14 mouse cellular contexts compared by ENCODE assay signal in the genomic region with DNA sequence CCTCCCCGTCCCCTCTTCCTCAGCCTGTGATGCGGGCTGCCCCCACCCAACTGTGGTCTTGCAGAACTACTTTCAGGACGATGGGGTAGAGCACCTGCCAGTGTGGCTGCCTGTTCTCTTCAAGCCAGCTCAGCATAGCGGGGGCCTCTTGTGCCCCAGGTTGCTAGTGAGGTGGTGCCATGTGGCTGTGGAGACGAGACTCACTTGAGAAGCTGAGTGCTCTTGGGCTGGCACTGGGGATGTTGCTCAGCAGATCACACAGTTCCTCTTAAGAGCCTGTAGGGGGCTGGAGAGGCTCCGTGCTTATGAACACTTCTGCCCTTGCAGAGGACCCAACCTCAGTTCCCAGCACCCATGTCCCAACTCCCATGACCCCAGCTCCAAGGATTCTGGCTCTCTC. TPM values are rescaled to one million over a fixed set of nuclear protein-coding genes. Genes with fewer than 3 reads are reported as not detected.
DNase-seq lines count a peak whose midpoint lies in the region; ATAC-seq and TF ChIP-seq lines count a peak whose summit lies in the region.
"Had no signal": no experiment of that assay in that cellular context is flagged by ENCODE, and none has a peak within 500 bp of the region (broad histone marks: within the 10 kb centered on the region; RNA-seq: fewer than 3 reads in every experiment).

No protein-coding gene starts in this region.

- H3K9me3 ChIP-seq in hindbrain, postnatal 0 days (ENCODE audit: low read length): no peaks in the 10 kb centered on the region
- H3K9me3 ChIP-seq in hindbrain, embryonic 16.5 days (ENCODE audit: control insufficient read depth, low read length): no peaks in the 10 kb centered on the region
- no peaks in the 10 kb centered on the region for H3K9me3 ChIP-seq in lung, postnatal 0 days (ENCODE audit: low read length)
- H3K9me3 ChIP-seq in limb, embryonic 12.5 days: no peaks in the 10 kb centered on the region
- no peaks in the 10 kb centered on the region for H3K9me3 ChIP-seq in midbrain, postnatal 0 days (ENCODE audit: low read length)
- H3K9me3 ChIP-seq: embryonic facial prominence, embryonic 12.5 days; midbrain, embryonic 15.5 days had no signal

- H3K4me1 ChIP-seq in hindbrain, postnatal 0 days (ENCODE audit: insufficient read depth, low read length): no peaks in the 10 kb centered on the region
- H3K4me1 ChIP-seq in hindbrain, embryonic 16.5 days (ENCODE audit: control insufficient read depth, insufficient read depth, low read depth, low read length): no peaks in the 10 kb centered on the region
- H3K4me1 ChIP-seq in lung, postnatal 0 days (ENCODE audit: insufficient read depth, low read depth, low read length): no peaks in the 10 kb centered on the region
- peaks cover 24% of the 10 kb centered on the region for H3K4me1 ChIP-seq in limb, embryonic 12.5 days (replicated peaks)
- no peaks in the 10 kb centered on the region for H3K4me1 ChIP-seq in midbrain, postnatal 0 days (ENCODE audit: insufficient read depth, low read length)
- H3K4me1 ChIP-seq: midbrain, embryonic 15.5 days had no signal

- TF ChIP-seq EP300 in lung, postnatal 0 days (IDR thresholded peaks at IDR 0.05): no peak

- 86% methylated on average over 6 of the region's 6 CpGs for WGBS in hindbrain, postnatal 0 days
- WGBS in hindbrain, embryonic 16.5 days: 86% methylated on average over 6 of the region's 6 CpGs
- WGBS in lung, postnatal 0 days: 60% methylated on average over 6 of the region's 6 CpGs
- WGBS in limb, embryonic 12.5 days: 88% methylated on average over 6 of the region's 6 CpGs
- WGBS in midbrain, postnatal 0 days: 88% methylated on average over 6 of the region's 6 CpGs

- no peak overlapping the region for H3K9ac ChIP-seq in hindbrain, postnatal 0 days (replicated peaks; ENCODE audit: low read length)
- H3K9ac ChIP-seq in hindbrain, embryonic 16.5 days (ENCODE audit: low read depth, low read length): no peak overlapping the region
- H3K9ac ChIP-seq in lung, postnatal 0 days (replicated peaks; ENCODE audit: low read depth): no peak overlapping the region
- no peak overlapping the region for H3K9ac ChIP-seq in limb, embryonic 12.5 days (replicated peaks)
- no peak overlapping the region for H3K9ac ChIP-seq in midbrain, postnatal 0 days (replicated peaks; ENCODE audit: low read length, poor library complexity, severe bottlenecking)
- H3K9ac ChIP-seq: embryonic facial prominence, embryonic 12.5 days; midbrain, embryonic 15.5 days had no signal

- H3K27ac ChIP-seq in hindbrain, postnatal 0 days: no peak overlapping the region
- H3K27ac ChIP-seq in hindbrain, embryonic 16.5 days (ENCODE audit: low read depth, low read length): no peak overlapping the region
- no peak overlapping the region for H3K27ac ChIP-seq in lung, postnatal 0 days (ENCODE audit: low read length)
- H3K27ac ChIP-seq in limb, embryonic 12.5 days: peak overlapping the region; percentile 56
- H3K27ac ChIP-seq in midbrain, postnatal 0 days (ENCODE audit: low read depth, low read length): no peak overlapping the region
- H3K27ac ChIP-seq: embryonic facial prominence, embryonic 12.5 days; midbrain, embryonic 15.5 days had no signal

- no peak overlapping the region for H3K4me2 ChIP-seq in hindbrain, postnatal 0 days (ENCODE audit: low read depth, low read length)
- H3K4me2 ChIP-seq in hindbrain, embryonic 16.5 days (ENCODE audit: low read length): no peak overlapping the region
- H3K4me2 ChIP-seq in lung, postnatal 0 days (replicated peaks; ENCODE audit: low read depth, low read length): no peak overlapping the region
- no peak overlapping the region for H3K4me2 ChIP-seq in limb, embryonic 12.5 days
- no peak overlapping the region for H3K4me2 ChIP-seq in midbrain, postnatal 0 days (ENCODE audit: low read depth, low read length, poor library complexity, severe bottlenecking)
- H3K4me2 ChIP-seq: embryonic facial prominence, embryonic 12.5 days; heart, embryonic 11.5 days; midbrain, embryonic 15.5 days had no signal

- DNase-seq in hindbrain, postnatal 0 days (ENCODE audit: low spot score): no peak
- DNase-seq in lung, postnatal 0 days (ENCODE audit: low spot score): peak; percentile 27
- DNase-seq in lung, adult 18-20 months: no peak
- no peak for DNase-seq in B cell, adult 2 months
- DNase-seq in midbrain, postnatal 0 days (ENCODE audit: low spot score): no peak
- DNase-seq in frontal cortex, adult 2 months (ENCODE audit: extremely low spot score in 1 of 2, low spot score in 1 of 2): no peak
- DNase-seq: cerebellum, adult 18-20 months; layer of hippocampus, adult 9-11 months had no signal

- no peaks in the 10 kb centered on the region for H3K27me3 ChIP-seq in hindbrain, postnatal 0 days (ENCODE audit: insufficient read depth, low read length)
- no peaks in the 10 kb centered on the region for H3K27me3 ChIP-seq in hindbrain, embryonic 16.5 days (replicated peaks; ENCODE audit: control insufficient read depth, insufficient read depth, low read length)
- H3K27me3 ChIP-seq in lung, postnatal 0 days (replicated peaks; ENCODE audit: insufficient read depth, low read length): no peaks in the 10 kb centered on the region
- H3K27me3 ChIP-seq in limb, embryonic 12.5 days: no peaks in the 10 kb centered on the region
- no peaks in the 10 kb centered on the region for H3K27me3 ChIP-seq in midbrain, postnatal 0 days (ENCODE audit: insufficient read depth, low read length)
- H3K27me3 ChIP-seq: embryonic facial prominence, embryonic 12.5 days; midbrain, embryonic 15.5 days had no signal

- H3K36me3 ChIP-seq in hindbrain, postnatal 0 days (ENCODE audit: insufficient read depth, low read length): peaks cover 44% of the 10 kb centered on the region
- peaks cover 39% of the 10 kb centered on the region for H3K36me3 ChIP-seq in hindbrain, embryonic 16.5 days (ENCODE audit: control insufficient read depth, insufficient read depth, low read length)
- peaks cover 13% of the 10 kb centered on the region; the same call in 1 of the 2 replicates for H3K36me3 ChIP-seq in lung, postnatal 0 days (ENCODE audit: insufficient read depth, low read length)
- peaks cover 80% of the 10 kb centered on the region for H3K36me3 ChIP-seq in limb, embryonic 12.5 days
- peaks cover 60% of the 10 kb centered on the region for H3K36me3 ChIP-seq in midbrain, postnatal 0 days (ENCODE audit: insufficient read depth, low read length)

- no peak overlapping the region for H3K4me3 ChIP-seq in hindbrain, postnatal 0 days (ENCODE audit: low read length)
- H3K4me3 ChIP-seq in hindbrain, embryonic 16.5 days (ENCODE audit: low read length): no peak overlapping the region
- H3K4me3 ChIP-seq in lung, postnatal 0 days (ENCODE audit: low read depth, low read length): no peak overlapping the region
- no peak overlapping the region for H3K4me3 ChIP-seq in limb, embryonic 12.5 days (replicated peaks)
- no peak overlapping the region for H3K4me3 ChIP-seq in midbrain, postnatal 0 days (ENCODE audit: low read depth, low read length)
- H3K4me3 ChIP-seq: embryonic facial prominence, embryonic 12.5 days; midbrain, embryonic 15.5 days had no signal

- TF ChIP-seq CTCF in hindbrain, postnatal 0 days (IDR thresholded peaks at IDR 0.05; ENCODE audit: low read depth): 0 out of 2 replicates have a peak, but pooled peaks have one; percentile 30
- peak; percentile 29 for TF ChIP-seq CTCF in lung, postnatal 0 days (IDR thresholded peaks at IDR 0.05)
- TF ChIP-seq CTCF in midbrain, postnatal 0 days (IDR thresholded peaks at IDR 0.05): no peak

- no peak for ATAC-seq in hindbrain, postnatal 0 days
- ATAC-seq in hindbrain, embryonic 16.5 days: no peak
- peak; percentile 60 for ATAC-seq in lung, postnatal 0 days
- no peak for ATAC-seq in limb, embryonic 12.5 days (ENCODE audit: insufficient number of reproducible peaks, insufficient read depth, low FRiP score, low TSS enrichment, low read depth)
- no peak for ATAC-seq in midbrain, postnatal 0 days (ENCODE audit: low FRiP score)
- ATAC-seq: forebrain, embryonic 14.5 days; midbrain, embryonic 15.5 days had no signal

RNA-seq across cellular contexts. Expression of gene Pi16, which starts 19.7 kb away (rescaled TPM):
- total RNA-seq in hindbrain, postnatal 0 days (2014; rRNA removed): 2.3 and 2.8 TPM in 2 replicates
- 1.7 and 2.3 TPM in 2 replicates for polyA plus RNA-seq in hindbrain, postnatal 0 days (2015; fragmentation: Nextera tagmentation; extraction: Ambion mirVana)
- 2.0 and 2.4 TPM in 2 replicates for polyA plus RNA-seq in hindbrain, embryonic 16.5 days (2015; fragmentation: Nextera tagmentation; extraction: Ambion mirVana)
- 2.2 and 2.8 TPM in 2 replicates for polyA plus RNA-seq in lung, postnatal 0 days (2015; fragmentation: Nextera tagmentation; extraction: Ambion mirVana)
- polyA plus RNA-seq in limb, embryonic 12.5 days (2016; fragmentation: Nextera tagmentation; extraction: Ambion mirVana): 0.38 and 0.51 TPM in 2 replicates
- 4.3 and 4.6 TPM in 2 replicates for total RNA-seq in midbrain, postnatal 0 days (2014; rRNA removed)
- 3.3 and 4.0 TPM in 2 replicates for polyA plus RNA-seq in midbrain, postnatal 0 days (2015; fragmentation: Nextera tagmentation; extraction: Ambion mirVana)
- polyA plus RNA-seq in frontal cortex, adult 2 months (2012; rRNA removed): 0.97 and 1.1 TPM in 2 replicates

RNA-seq across cellular contexts. Expression of gene BC004004, which starts 29.2 kb away (rescaled TPM):
- 181 and 262 TPM in 2 replicates for total RNA-seq in hindbrain, postnatal 0 days (2014; rRNA removed)
- 139 and 145 TPM in 2 replicates for polyA plus RNA-seq in hindbrain, postnatal 0 days (2015; fragmentation: Nextera tagmentation; extraction: Ambion mirVana)
- 118 and 123 TPM in 2 replicates for polyA plus RNA-seq in hindbrain, embryonic 16.5 days (2015; fragmentation: Nextera tagmentation; extraction: Ambion mirVana)
- 105 and 109 TPM in 2 replicates for polyA plus RNA-seq in lung, postnatal 0 days (2015; fragmentation: Nextera tagmentation; extraction: Ambion mirVana)
- 45.7 and 52.8 TPM in 2 replicates for polyA plus RNA-seq in limb, embryonic 12.5 days (2016; fragmentation: Nextera tagmentation; extraction: Ambion mirVana)
- 120 and 128 TPM in 2 replicates for total RNA-seq in midbrain, postnatal 0 days (2014; rRNA removed)
- 146 and 152 TPM in 2 replicates for polyA plus RNA-seq in midbrain, postnatal 0 days (2015; fragmentation: Nextera tagmentation; extraction: Ambion mirVana)
- 79.2 and 84.2 TPM in 2 replicates for polyA plus RNA-seq in frontal cortex, adult 2 months (2012; rRNA removed)

RNA-seq across cellular contexts. Expression of gene Ppil1, which starts 33.8 kb away (rescaled TPM):
- total RNA-seq in hindbrain, postnatal 0 days (2014; rRNA removed): 72.6 and 81.4 TPM in 2 replicates
- polyA plus RNA-seq in hindbrain, postnatal 0 days (2015; fragmentation: Nextera tagmentation; extraction: Ambion mirVana): 84.3 and 87.7 TPM in 2 replicates
- polyA plus RNA-seq in hindbrain, embryonic 16.5 days (2015; fragmentation: Nextera tagmentation; extraction: Ambion mirVana): 105 and 113 TPM in 2 replicates
- polyA plus RNA-seq in lung, postnatal 0 days (2015; fragmentation: Nextera tagmentation; extraction: Ambion mirVana): 39.7 and 44.5 TPM in 2 replicates
- 175 and 178 TPM in 2 replicates for polyA plus RNA-seq in limb, embryonic 12.5 days (2016; fragmentation: Nextera tagmentation; extraction: Ambion mirVana)
- 70.3 and 77.9 TPM in 2 replicates for total RNA-seq in midbrain, postnatal 0 days (2014; rRNA removed)
- 95.7 and 103 TPM in 2 replicates for polyA plus RNA-seq in midbrain, postnatal 0 days (2015; fragmentation: Nextera tagmentation; extraction: Ambion mirVana)
- 21.7 and 23.7 TPM in 2 replicates for polyA plus RNA-seq in frontal cortex, adult 2 months (2012; rRNA removed)

RNA-seq across cellular contexts. Expression of gene Mtch1, which starts 49.9 kb away (rescaled TPM):
- 622 and 633 TPM in 2 replicates for total RNA-seq in hindbrain, postnatal 0 days (2014; rRNA removed)
- 464 and 500 TPM in 2 replicates for polyA plus RNA-seq in hindbrain, postnatal 0 days (2015; fragmentation: Nextera tagmentation; extraction: Ambion mirVana)
- 328 and 463 TPM in 2 replicates for polyA plus RNA-seq in hindbrain, embryonic 16.5 days (2015; fragmentation: Nextera tagmentation; extraction: Ambion mirVana)
- 342 and 350 TPM in 2 replicates for polyA plus RNA-seq in lung, postnatal 0 days (2015; fragmentation: Nextera tagmentation; extraction: Ambion mirVana)
- 368 and 379 TPM in 2 replicates for polyA plus RNA-seq in limb, embryonic 12.5 days (2016; fragmentation: Nextera tagmentation; extraction: Ambion mirVana)
- 605 and 625 TPM in 2 replicates for total RNA-seq in midbrain, postnatal 0 days (2014; rRNA removed)
- polyA plus RNA-seq in midbrain, postnatal 0 days (2015; fragmentation: Nextera tagmentation; extraction: Ambion mirVana): 510 and 517 TPM in 2 replicates
- polyA plus RNA-seq in frontal cortex, adult 2 months (2012; rRNA removed): 548 and 552 TPM in 2 replicates

RNA-seq across cellular contexts. Expression of gene Cpne5, which starts 59.8 kb away (rescaled TPM):
- total RNA-seq in hindbrain, postnatal 0 days (2014; rRNA removed): 56.1 and 65.8 TPM in 2 replicates
- 56.6 and 61.6 TPM in 2 replicates for polyA plus RNA-seq in hindbrain, postnatal 0 days (2015; fragmentation: Nextera tagmentation; extraction: Ambion mirVana)
- polyA plus RNA-seq in hindbrain, embryonic 16.5 days (2015; fragmentation: Nextera tagmentation; extraction: Ambion mirVana): 48.1 and 51.2 TPM in 2 replicates
- 0.57 and 0.63 TPM in 2 replicates for polyA plus RNA-seq in lung, postnatal 0 days (2015; fragmentation: Nextera tagmentation; extraction: Ambion mirVana)
- polyA plus RNA-seq in limb, embryonic 12.5 days (2016; fragmentation: Nextera tagmentation; extraction: Ambion mirVana): 5.6 and 6.4 TPM in 2 replicates
- 85.1 and 86.5 TPM in 2 replicates for total RNA-seq in midbrain, postnatal 0 days (2014; rRNA removed)
- 88.9 and 90.2 TPM in 2 replicates for polyA plus RNA-seq in midbrain, postnatal 0 days (2015; fragmentation: Nextera tagmentation; extraction: Ambion mirVana)
- 117 TPM in 2 replicates for polyA plus RNA-seq in frontal cortex, adult 2 months (2012; rRNA removed)
